Mouse (Mus musculus) ZHBTc4 (cell line): ENCODE measurements around the gene Agbl4.

ENCODE experiments used
- DNase-seq: peaks from one replicate; pipeline ENCODE4 v3.0.0-alpha.2; 2011; ENCODE audit warnings: low read depth, low spot score

The Agbl4 gene

DNA sequence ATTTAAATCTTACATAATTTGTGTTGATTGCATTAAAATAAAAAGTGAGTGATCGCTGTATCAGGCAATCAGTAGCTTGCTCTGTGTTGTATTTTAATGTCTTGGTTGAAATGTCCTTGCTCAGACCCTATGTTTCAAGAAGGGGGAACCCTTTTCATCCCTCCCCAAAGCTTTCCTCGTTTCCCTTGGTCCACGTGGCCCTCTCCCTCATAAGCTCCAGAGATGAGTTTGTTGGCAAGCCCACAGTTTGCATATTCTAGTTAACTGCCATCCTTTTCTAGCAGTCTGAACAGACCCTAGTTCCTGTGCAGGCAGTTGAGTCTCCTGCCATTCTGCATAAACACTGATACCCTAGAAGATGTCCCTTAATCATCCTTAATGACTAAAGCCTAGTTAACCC lies 1050.5 kb downstream of the Agbl4 start:
- no peak for DNase-seq

DNA sequence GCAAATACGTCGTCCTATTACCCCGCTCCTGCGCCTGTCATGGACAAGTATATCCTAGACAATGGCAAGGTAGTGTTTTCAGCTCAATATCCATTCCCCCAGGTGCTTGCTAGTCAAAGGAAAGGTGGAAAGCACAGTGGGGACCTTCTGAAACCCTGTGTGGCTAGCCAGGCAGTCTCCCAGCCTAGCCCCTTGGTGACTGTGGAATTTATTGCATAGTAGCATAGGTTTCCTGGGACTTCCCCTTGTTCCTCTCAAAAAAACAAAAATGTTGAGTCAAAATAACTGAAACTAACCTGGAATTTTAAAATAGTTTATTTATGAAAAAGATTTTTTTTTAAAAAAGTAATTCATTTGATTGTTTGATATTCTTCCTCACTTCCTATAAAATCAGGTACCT lies 1051.1 kb downstream of the Agbl4 start:
- DNase-seq, result no peak

GRCm38 (mm10) chr4:111449442-111450199 lies 1052.2 kb downstream of the Agbl4 start:
- no peak for DNase-seq

DNA sequence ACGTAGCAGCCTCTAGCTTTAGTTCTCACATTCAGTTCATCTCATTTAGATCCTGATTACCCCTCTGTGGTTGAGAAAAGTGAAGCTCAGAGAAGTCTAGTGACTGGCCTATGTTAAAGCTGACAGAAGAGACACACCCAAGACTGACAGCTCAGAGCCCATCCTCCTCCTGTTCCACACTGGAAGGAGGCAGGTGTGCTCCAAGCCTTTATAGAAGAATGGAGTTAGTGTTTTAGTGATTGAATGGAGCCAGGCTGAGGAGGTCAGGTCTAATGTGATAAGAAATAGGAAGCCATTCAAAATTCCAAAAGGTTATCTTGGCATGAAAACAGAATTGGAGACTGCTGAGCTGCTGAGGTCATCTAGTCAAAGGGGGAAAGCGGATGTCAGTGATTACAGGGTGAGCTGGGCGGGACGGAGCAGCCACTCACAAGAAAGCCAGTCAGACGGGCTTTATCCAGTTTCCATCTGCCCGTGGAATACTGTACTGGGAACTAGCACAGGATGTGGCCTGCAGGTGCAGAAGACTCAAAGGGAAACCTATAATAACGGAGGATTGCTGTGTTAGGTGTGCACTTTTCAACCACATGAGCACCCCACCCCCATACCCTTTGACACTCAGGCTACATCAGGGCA lies 1053.9 kb downstream of the Agbl4 start:
- DNase-seq, result peak; percentile 40

DNA sequence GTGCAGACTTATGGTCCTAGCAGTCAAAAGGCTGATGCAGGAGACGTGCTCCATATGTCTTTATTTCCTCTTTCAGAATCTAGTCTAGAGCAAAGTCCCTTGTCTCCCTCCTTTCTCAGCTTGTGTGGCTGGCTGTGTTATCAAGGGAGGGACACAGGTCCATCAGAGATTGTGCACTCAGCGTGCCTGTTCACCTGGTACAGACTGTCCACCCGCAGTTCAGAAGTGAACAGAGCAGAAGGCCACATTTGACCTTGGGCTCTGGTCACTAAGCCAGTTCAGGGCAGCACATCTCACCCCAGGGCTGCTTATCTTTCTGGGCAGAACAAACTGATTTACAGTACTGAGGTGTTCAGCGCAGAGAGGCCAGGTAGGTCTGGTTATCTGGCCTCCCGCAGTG lies 1054.7 kb downstream of the Agbl4 start:
- no peak for DNase-seq

DNA sequence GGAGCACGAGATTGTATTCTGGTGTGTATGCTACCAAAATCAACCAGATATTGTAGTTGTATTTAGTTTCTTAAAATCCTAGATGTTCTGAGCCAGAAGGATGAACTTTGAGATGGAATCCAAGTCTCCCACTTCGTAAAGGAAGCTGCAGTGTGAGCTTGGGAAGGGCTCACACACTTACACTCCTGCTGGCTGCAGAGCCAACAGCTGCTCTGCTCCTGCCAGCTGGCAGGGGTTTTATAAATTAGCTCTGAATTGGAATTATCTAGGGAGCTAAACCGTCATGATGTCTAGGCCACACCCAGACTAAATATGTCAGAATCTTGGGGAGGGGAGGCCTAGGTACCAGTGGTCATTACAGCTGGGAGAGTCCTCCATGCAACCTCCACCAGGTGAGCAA lies 1055.8 kb downstream of the Agbl4 start:
- DNase-seq, result no peak

DNA sequence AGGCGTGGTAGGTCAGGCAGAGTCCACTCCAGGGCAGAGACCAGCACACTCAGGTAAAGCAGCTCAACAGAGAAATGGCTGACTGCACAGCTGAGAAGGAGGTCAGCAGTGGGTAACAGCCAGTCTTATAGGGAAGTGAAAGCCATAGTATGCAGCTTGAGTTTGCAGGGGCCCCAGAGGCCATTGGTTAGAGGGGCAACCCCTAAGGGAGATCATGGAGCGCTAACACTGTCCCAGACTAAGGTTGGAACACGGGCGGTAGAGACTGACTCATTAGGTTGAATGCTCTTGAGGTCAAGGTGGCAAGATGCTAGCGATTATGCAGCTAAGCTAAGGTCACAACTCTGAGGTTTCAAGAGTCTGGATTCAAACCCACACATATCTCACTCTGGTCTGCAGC lies 1058.2 kb downstream of the Agbl4 start:
- no peak for DNase-seq

- no peak for DNase-seq
Observed at GRCm38 (mm10) chr4:111457568-111457967, 1060.1 kb downstream of the Agbl4 start.

DNA sequence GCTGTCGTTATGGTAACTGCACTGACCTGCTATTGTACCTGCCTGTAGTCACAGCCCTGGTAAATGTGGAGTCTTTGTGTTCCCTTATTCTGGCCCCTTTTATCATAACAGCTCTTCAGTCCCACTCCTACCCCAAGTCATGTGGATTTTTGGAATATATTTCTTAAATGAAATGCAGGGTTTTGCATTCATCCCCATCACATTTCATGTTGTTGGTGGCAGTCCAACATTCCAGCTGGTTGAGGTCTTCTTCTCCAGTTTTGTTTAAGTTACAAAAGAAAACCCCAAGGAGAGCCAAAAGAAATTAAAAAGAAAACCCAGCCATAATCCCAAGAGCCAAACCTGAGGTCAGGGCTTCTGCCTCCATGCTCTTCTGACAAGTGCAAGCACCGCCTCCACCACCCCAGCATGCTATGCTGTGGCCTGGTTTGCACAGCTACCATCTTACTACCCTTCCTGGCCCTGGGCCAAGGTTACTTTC lies 1069.9 kb downstream of the Agbl4 start:
- DNase-seq, result no peak

- DNase-seq, result no peak
Observed at GRCm38 (mm10) chr4:111467796-111468195, 1070.3 kb downstream of the Agbl4 start.

DNA sequence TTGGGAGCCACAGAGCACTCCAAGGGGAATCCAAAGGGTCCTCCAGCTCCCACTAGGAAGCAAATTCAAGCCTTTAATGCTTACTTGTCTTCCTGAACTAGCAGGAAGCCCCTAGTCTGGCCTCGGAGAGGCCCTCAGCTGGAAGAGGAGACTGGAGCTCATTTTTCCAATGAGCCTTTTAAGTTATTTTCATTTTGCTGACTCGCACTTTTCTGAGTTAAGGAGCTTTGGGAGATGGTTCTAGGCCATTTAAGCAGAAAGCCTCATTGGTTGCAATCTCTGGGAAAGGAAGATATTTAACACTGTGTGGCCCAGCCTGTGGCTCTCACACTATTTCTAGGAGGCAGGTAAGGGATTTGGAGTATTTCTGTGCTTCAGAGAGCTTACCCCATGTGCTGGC lies 1072.4 kb downstream of the Agbl4 start:
- no peak for DNase-seq

GRCm38 (mm10) chr4:111471726-111472125 lies 1074.3 kb downstream of the Agbl4 start:
- DNase-seq, result no peak

DNA sequence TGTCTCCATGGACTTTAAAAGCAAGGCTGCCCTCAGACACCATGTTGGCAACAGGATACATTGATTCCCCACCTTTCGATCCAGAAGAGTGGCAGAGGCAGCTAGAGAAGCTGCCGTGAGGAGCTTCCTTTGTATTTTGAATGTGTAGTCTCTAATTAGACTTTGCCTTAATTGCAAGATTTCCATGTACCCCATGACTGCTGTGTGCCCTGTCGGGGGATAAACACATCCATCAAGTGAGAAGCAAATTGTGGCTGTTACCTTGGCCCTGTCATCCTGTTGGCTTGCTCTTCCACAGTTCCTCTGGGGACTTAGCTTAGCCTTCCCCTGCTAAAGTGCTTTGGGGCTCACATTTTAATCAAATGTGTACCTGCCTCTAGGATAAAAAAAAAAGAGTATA lies 1075.0 kb downstream of the Agbl4 start:
- DNase-seq, result no peak

DNA sequence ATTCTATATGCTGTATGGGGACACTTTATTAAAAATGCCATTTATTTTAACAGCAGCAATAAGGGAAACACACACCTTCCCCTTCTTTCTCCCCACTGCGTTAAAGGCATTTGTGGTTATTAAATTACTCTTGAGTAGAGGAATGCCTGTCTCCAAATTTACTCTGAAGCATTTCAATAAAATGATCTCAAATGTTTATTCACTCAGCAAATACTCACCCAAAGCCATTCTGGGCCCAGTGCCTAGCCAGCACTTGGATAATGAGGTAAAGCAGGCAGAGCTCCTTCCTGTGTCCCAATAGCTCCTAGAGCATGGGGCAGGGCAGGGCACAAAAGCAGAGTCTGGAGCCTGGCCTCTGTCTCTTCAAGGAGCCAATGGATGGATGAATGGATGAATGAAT lies 1075.6 kb downstream of the Agbl4 start:
- DNase-seq, result no peak

- DNase-seq, result no peak
Observed at GRCm38 (mm10) chr4:111475374-111475971, 1078.0 kb downstream of the Agbl4 start.

- no peak for DNase-seq
Observed at GRCm38 (mm10) chr4:111477507-111477906, 1080.0 kb downstream of the Agbl4 start.

GRCm38 (mm10) chr4:111483499-111483898 lies 1086.0 kb downstream of the Agbl4 start:
- DNase-seq, result no peak

DNA sequence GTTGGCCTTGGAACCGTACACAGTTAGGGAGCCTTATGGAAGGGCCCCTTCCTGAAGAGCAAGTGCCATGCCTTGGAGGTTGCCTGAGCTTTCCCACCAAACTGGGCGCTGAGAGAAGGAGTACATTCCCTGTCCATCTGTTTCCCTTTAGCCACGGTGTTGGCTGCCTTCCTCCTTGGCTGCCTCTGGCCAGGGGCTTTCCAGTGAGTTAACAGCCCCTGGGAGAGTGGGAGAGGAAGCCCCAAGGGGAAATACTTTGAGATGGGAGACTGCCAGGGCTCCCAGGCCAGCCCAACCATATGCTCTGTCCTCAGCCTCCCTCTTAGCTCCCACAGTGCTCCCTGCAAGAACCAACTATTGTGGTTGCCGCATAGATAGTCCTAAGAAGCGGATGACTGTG lies 1087.7 kb downstream of the Agbl4 start:
- DNase-seq, result no peak

GRCm38 (mm10) chr4:111486187-111486586 lies 1088.7 kb downstream of the Agbl4 start:
- no peak for DNase-seq

- DNase-seq, result no peak
Observed at GRCm38 (mm10) chr4:111487233-111487843, 1089.9 kb downstream of the Agbl4 start.

- DNase-seq, result peak; percentile 34
Observed at GRCm38 (mm10) chr4:111493750-111494404, 1096.4 kb downstream of the Agbl4 start.

GRCm38 (mm10) chr4:111495949-111496348 lies 1098.5 kb downstream of the Agbl4 start:
- DNase-seq, result peak; percentile 69
